Mouse (Mus musculus) T-helper 2 cell (primary cell): ENCODE data around the gene Fhl3.

Experiments
- in situ Hi-C: fragments of 300-600 bp; cut with MboI, MseI; formaldehyde crosslinking; loops from one replicate; pipeline ENCODE4 v1.15.1; 2025; ENCODE audit warnings: high pct_unique_total_duplicates

The Fhl3 gene

DNA sequence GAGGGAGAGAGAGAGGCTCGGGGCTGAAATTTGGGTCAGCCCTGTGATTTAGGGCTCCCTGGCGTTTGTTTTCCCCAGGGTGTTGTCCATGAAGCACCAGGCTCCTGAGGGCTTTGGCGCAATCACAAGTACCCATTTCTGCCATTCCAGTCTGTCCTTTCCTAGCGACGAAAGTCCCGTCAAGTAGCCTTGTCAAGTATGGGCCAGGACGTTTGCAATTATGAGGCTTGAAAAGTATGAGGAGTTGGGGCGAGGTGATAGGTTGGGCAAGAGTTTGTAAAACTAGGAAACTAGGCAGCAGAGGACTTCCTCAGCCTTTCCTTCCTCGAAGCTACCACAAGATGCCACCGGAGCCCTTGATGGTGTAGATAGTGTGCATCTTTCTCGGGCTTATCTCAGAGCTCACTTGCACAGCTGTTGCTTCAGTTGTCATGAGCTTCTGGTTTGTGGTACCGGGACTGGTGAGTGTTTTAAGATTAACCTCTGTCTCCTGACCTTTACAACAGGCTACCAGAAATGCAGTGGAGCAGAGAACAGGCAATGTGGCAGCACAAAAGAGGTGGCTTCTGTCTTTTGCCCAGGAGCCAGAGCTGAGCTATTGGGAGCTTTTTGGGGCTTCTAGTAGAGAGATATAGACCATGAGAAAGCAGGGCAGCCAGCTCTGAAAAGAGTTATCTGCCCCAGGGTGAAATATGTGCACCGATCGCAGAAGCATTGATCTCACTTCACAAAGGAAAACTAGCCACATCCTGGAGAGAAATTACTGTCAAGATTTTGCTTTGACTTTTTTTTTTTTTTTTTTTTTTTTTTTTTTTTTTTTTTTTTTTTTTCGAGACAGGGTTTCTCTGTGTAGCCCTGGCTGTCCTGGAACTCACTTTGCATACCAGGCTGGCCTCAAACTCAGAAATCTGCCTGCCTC is 52.0 kb downstream of the Fhl3 start:
- in situ Hi-C loops, result no loop called here

DNA sequence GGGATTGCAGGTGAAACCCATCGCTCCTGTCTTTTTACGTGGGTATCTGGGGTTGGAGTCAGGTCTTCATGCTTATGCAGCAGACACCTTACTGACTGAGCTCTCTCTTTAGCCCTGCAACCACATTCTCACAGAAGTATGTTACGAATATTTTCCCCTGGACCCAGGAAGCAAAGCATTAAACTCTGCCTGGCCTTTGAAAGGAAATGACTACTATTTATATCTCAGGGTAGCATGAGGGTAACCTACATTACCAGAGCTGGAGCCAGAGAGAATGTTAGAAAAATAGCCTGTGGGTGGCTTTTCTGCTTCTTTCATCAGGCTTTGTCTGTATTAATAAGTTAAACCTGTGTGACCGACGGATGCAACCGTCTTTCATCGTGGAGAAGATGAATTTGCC is 55.0 kb downstream of the Fhl3 start:
- in situ Hi-C loops, result loop anchor here (5.0 kb wide), 1 partner anchor 42 kb away; no protein-coding TSS in a partner anchor
